Mouse (Mus musculus) embryonic facial prominence, embryonic 10.5 days (tissue): ENCODE data around the gene S100b. TPM values are rescaled to one million over a fixed set of nuclear protein-coding genes. Genes with fewer than 3 reads are reported as not detected.

Source experiments
- DNase-seq: peaks from one replicate; pipeline ENCODE4 v3.0.0-alpha.2; 2017; ENCODE audit warnings: low spot score
- H3K27ac ChIP-seq: fragments of 300-500 bp; sonication (generic); replicated peaks from 2 replicates; pipeline ENCODE4 v1.5.1; 2016; ENCODE audit warnings: mild to moderate bottlenecking
- H3K27me3 ChIP-seq: fragments of 300-500 bp; sonication (generic); replicated peaks from 2 replicates; pipeline ENCODE4 v1.6.1; 2016; ENCODE audit warnings: low read depth, mild to moderate bottlenecking; ENCODE audit not compliant: poor library complexity, severe bottlenecking
- H3K36me3 ChIP-seq: fragments of 300-500 bp; sonication (generic); replicated peaks from 2 replicates; pipeline ENCODE4 v1.6.1; 2016; ENCODE audit warnings: mild to moderate bottlenecking, moderate library complexity
- H3K4me1 ChIP-seq: fragments of 300-500 bp; sonication (generic); 2 replicates; pipeline ENCODE4 v1.6.1; 2016
- H3K4me3 ChIP-seq: fragments of 300-500 bp; sonication (generic); 2 replicates; pipeline ENCODE4 v1.5.1; 2016; ENCODE audit warnings: mild to moderate bottlenecking, moderate library complexity
- H3K9me3 ChIP-seq: fragments of 300-500 bp; sonication (generic); 2 replicates; pipeline ENCODE4 v1.6.1; 2016; ENCODE audit warnings: mild to moderate bottlenecking
- WGBS: fragments of 180-500 bp; shearing (Covaris S2); methylation state at CpG from one replicate; pipeline ENCODE4 v1.1.7; 2016; 5-methylcytosine and 5-hydroxymethylcytosine counted together
- polyA plus RNA-seq: library from polyadenylated mRNA; unstranded; fragments of >200 nt; fragmentation: Nextera tagmentation; extraction: Ambion mirVana; gene quantifications from 2 replicates; pipeline ENCODE4 v1.2.1, GENCODE M21; 2016

S100b gene
- 0.10 TPM in 1 of 2 replicates, not detected in the other for polyA plus RNA-seq

- WGBS, result 71% methylated on average over 4 of the region's 4 CpGs
- 0 out of 2 replicates have a peak, but pooled peaks cover 7% of the 10 kb centered on the region for H3K4me1 ChIP-seq
- no peaks in the 10 kb centered on the region for H3K27me3 ChIP-seq
- no peaks in the 10 kb centered on the region for H3K9me3 ChIP-seq
- no peak within 1 kb of the TSS for H3K27ac ChIP-seq
- no peaks in the 10 kb centered on the region for H3K36me3 ChIP-seq
- H3K4me3 ChIP-seq, result no peak within 1 kb of the TSS
- no peak for DNase-seq
These were observed at the start of gene S100b for GRCm38 (mm10) chr10:76253536-76253935. TSS of gene S100b (plus strand) at chr10:76253853.

- Histone ChIP-seq H3K4me1 (peaks cover 4% of the 10 kb centered on the region), H3K27ac (no peak overlapping the region), H3K27me3 (no peaks in the 10 kb centered on the region), H3K4me3 (no peak overlapping the region), H3K36me3 (peaks cover 51% of the 10 kb centered on the region), H3K9me3 (no peaks in the 10 kb centered on the region)
- 90% methylated on average over 13 of the region's 13 CpGs for WGBS
- DNase-seq, result no peak
These were observed 46.3 kb upstream of the S100b start for GRCm38 (mm10) chr10:76207262-76207796.

GRCm38 (mm10) chr10:76209241-76209640, 44.4 kb upstream of the S100b start:
- Histone ChIP-seq H3K27ac (no peak overlapping the region), H3K4me3 (no peak overlapping the region), H3K27me3 (no peaks in the 10 kb centered on the region), H3K9me3 (peaks cover 5% of the 10 kb centered on the region), H3K36me3 (peaks cover 68% of the 10 kb centered on the region), H3K4me1 (no peaks in the 10 kb centered on the region)
- WGBS, result 91% methylated on average over 8 of the region's 8 CpGs
- no peak for DNase-seq

GRCm38 (mm10) chr10:76210806-76211205, 42.8 kb upstream of the S100b start:
- H3K9me3 ChIP-seq, result peaks cover 17% of the 10 kb centered on the region
- 96% methylated on average over 7 of the region's 7 CpGs for WGBS

DNA sequence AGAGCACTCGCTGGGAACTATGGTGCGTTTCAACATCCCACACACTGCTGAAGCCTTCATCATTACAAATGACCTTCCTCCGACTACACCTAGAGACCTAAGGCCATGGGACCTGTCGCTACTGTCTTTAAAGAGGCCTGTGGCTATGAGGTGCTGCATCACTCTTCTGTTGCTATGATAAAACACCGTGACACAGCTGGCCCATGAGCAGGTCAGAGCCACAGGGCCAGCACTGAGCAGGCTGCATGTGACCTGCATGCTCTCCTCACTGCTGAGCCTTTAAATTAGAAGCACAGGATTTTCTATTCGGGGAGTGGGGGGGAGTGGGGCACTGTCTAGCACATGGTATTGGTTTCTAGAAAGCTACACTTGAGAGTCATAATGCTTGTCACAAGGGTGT, 41.5 kb upstream of the S100b start:
- Histone ChIP-seq H3K9me3 (peaks cover 17% of the 10 kb centered on the region), H3K4me3 (no peak overlapping the region), H3K36me3 (peaks cover 88% of the 10 kb centered on the region), H3K4me1 (no peaks in the 10 kb centered on the region), H3K27me3 (no peaks in the 10 kb centered on the region), H3K27ac (no peak overlapping the region)
- DNase-seq, result no peak
- WGBS, result 90% methylated on average over 6 of the region's 6 CpGs

More at GRCm38 (mm10) chr10:76210806-76211205, 42.8 kb upstream of the S100b start:
- H3K27ac ChIP-seq, result no peak overlapping the region
- peak; percentile 2 for DNase-seq
- H3K27me3 ChIP-seq, result no peaks in the 10 kb centered on the region
- no peak overlapping the region for H3K4me3 ChIP-seq
- peaks cover 83% of the 10 kb centered on the region for H3K36me3 ChIP-seq
- H3K4me1 ChIP-seq, result no peaks in the 10 kb centered on the region

DNA sequence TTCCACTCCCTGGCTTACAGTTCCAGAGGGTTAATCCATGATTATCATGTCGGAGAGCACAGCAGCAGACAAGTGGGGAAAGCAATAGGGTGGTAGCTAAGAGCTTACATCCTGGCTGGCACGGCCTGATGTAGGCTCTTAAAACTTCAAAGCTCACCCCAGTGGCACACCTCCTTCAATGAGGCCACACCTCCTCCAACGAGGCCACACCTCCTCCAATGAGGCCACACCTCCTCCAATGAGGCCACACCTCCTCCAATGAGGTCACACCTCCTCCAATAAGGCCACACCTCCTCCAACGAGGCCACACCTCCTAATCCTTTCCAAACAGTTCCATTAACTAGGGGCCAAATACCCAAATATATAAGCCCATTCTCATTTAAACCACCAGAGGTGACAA, 39.5 kb upstream of the S100b start:
- peaks cover 87% of the 10 kb centered on the region for H3K36me3 ChIP-seq
- 88% methylated on average over 4 of the region's 4 CpGs for WGBS
- DNase-seq, result peak; percentile 2
- H3K9me3 ChIP-seq, result peaks cover 17% of the 10 kb centered on the region
- H3K4me3 ChIP-seq, result no peak overlapping the region
- H3K27me3 ChIP-seq, result no peaks in the 10 kb centered on the region
- no peak overlapping the region for H3K27ac ChIP-seq
- H3K4me1 ChIP-seq, result no peaks in the 10 kb centered on the region

DNA sequence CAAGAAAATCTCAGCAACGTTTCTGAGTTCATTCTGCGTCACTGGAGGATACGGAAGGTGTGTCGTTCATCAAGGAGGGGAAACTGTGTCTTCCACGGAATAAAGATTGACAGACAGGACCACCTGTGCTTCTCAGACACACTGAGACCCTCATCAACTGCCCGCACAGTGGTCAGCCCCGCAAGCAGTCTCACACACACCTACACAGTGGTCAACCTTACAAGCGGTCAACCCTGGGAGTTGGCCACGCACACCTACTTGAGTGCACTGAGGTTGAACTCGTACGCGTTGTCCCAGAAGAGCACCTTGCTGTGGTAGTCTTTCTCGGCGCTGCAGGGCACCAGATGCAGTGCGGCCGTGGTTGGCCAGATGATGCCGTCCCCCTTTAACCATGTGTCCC, 36.6 kb upstream of the S100b start:
- no peaks in the 10 kb centered on the region for H3K27me3 ChIP-seq
- H3K27ac ChIP-seq, result no peak overlapping the region
- peaks cover 17% of the 10 kb centered on the region for H3K9me3 ChIP-seq
- peak; percentile 1 for DNase-seq
- H3K4me1 ChIP-seq, result no peaks in the 10 kb centered on the region
- WGBS, result 97% methylated on average over 17 of the region's 17 CpGs
- no peak overlapping the region for H3K4me3 ChIP-seq
- peaks cover 95% of the 10 kb centered on the region for H3K36me3 ChIP-seq

GRCm38 (mm10) chr10:76218240-76218639, 35.4 kb upstream of the S100b start:
- 87% methylated on average over 9 of the region's 9 CpGs for WGBS
- Histone ChIP-seq H3K27me3 (no peaks in the 10 kb centered on the region), H3K4me3 (no peak overlapping the region), H3K36me3 (peaks cover 97% of the 10 kb centered on the region), H3K27ac (no peak overlapping the region), H3K9me3 (peaks cover 17% of the 10 kb centered on the region), H3K4me1 (no peaks in the 10 kb centered on the region)
- no peak for DNase-seq

- no peaks in the 10 kb centered on the region for H3K27me3 ChIP-seq
- H3K4me1 ChIP-seq, result no peaks in the 10 kb centered on the region
- peaks cover 54% of the 10 kb centered on the region for H3K36me3 ChIP-seq
- 93% methylated on average over 11 of the region's 11 CpGs for WGBS
- H3K27ac ChIP-seq, result no peak overlapping the region
- H3K4me3 ChIP-seq, result no peak overlapping the region
- H3K9me3 ChIP-seq, result no peaks in the 10 kb centered on the region
- DNase-seq, result no peak
These were observed 27.7 kb upstream of the S100b start for GRCm38 (mm10) chr10:76225944-76226343.

DNA sequence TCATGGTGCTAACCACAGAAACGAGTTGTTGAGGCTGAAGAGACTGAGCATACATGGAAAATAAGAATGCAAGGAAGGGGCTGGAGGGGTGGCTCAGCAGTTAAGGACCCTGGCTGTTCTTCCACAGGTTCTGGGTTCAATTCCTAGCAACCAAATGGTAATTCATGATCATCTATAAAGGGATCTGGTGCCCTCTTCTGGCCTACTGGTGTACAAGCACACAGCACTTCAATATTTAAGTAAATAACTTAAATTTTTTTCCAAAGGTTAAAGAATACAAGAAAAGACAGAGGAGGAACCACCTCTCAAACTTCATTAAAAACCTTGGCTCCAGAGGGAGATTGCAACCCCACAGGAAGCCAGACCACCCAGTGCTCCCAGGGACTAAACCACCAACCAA, 24.0 kb upstream of the S100b start:
- peaks cover 17% of the 10 kb centered on the region for H3K36me3 ChIP-seq
- H3K4me3 ChIP-seq, result no peak overlapping the region
- H3K27me3 ChIP-seq, result no peaks in the 10 kb centered on the region
- H3K9me3 ChIP-seq, result no peaks in the 10 kb centered on the region
- H3K4me1 ChIP-seq, result no peaks in the 10 kb centered on the region
- H3K27ac ChIP-seq, result no peak overlapping the region
- no peak for DNase-seq
- 65% methylated on average over 1 of the region's 1 CpGs for WGBS

- H3K36me3 ChIP-seq, result peaks cover 7% of the 10 kb centered on the region; the same call in 1 of the 2 replicates
- whole genome bisulfite sequencing, result under 1% methylated on average over 47 of the region's 47 CpGs
- peak; percentile 96 for DNase-seq
- H3K4me3 ChIP-seq, result peak within 1 kb of the TSS; percentile 82
- no peaks in the 10 kb centered on the region for H3K9me3 ChIP-seq
- H3K27me3 ChIP-seq, result no peaks in the 10 kb centered on the region
- peak within 1 kb of the TSS; percentile 86 for H3K27ac ChIP-seq
- peaks cover 17% of the 10 kb centered on the region for H3K4me1 ChIP-seq
These were observed 16.1 kb upstream of the S100b start, which contains the start of gene Prmt2 for GRCm38 (mm10) chr10:76237341-76238225. TSS of gene Prmt2 (minus strand) at chr10:76237865.

DNA sequence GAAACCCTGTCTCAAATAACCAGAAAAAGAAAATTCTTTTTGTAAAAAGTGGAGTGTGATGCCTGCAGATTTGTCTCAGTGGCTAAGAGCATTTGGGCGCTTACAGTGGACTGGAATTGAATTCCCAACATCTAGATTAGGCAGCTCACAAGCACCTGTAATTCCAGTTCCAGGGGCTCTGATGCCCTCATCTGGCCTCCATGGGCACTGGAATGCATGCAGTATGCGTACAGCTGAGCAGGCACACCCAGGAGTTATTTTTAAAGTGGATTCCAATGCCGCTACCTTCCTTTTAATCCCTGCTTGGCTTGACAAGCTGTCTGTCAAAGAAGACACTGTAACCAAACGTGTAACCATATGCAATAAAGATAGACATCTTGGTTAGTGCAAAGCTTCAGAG, 14.3 kb upstream of the S100b start:
- H3K4me3 ChIP-seq, result no peak overlapping the region
- no peaks in the 10 kb centered on the region for H3K27me3 ChIP-seq
- WGBS, result 76% methylated on average over 4 of the region's 4 CpGs
- DNase-seq, result no peak
- H3K36me3 ChIP-seq, result peaks cover 7% of the 10 kb centered on the region; the same call in 1 of the 2 replicates
- H3K4me1 ChIP-seq, result peaks cover 17% of the 10 kb centered on the region
- no peak overlapping the region for H3K27ac ChIP-seq
- no peaks in the 10 kb centered on the region for H3K9me3 ChIP-seq

- H3K4me3 ChIP-seq, result no peak overlapping the region
- 72% methylated on average over 2 of the region's 2 CpGs for WGBS
- no peaks in the 10 kb centered on the region for H3K36me3 ChIP-seq
- no peak for DNase-seq
- no peak overlapping the region for H3K27ac ChIP-seq
- H3K27me3 ChIP-seq, result no peaks in the 10 kb centered on the region
- peaks cover 22% of the 10 kb centered on the region for H3K4me1 ChIP-seq
- H3K9me3 ChIP-seq, result no peaks in the 10 kb centered on the region
These were observed 8.5 kb upstream of the S100b start for GRCm38 (mm10) chr10:76245106-76245505.
